Mouse (Mus musculus) hindbrain, embryonic 14.5 days (tissue): ENCODE data around the gene Vmn1r4. TPM values are rescaled to one million over a fixed set of nuclear protein-coding genes. Genes with fewer than 3 reads are reported as not detected.

Experiments
- ATAC-seq: fragments of 200-750 bp; cut with Nextera tagmentation; 2 replicates; pipeline ENCODE4 v1.8.0; 2017; ENCODE audit warnings: moderate number of reproducible peaks, mild to moderate bottlenecking, moderate TSS enrichment, moderate library complexity; ENCODE audit not compliant: low FRiP score
- DNase-seq: peaks from one replicate; pipeline ENCODE4 v3.0.0-alpha.2; 2015; ENCODE audit warnings: low spot score
- H3K27ac ChIP-seq: fragments of 300-500 bp; sonication (generic); 2 replicates; pipeline ENCODE4 v1.5.1; 2014; ENCODE audit warnings: mild to moderate bottlenecking, moderate library complexity
- H3K27me3 ChIP-seq: fragments of 300-500 bp; sonication (generic); 2 replicates; pipeline ENCODE4 v1.6.1; 2014; ENCODE audit warnings: mild to moderate bottlenecking, low read length, mixed read lengths; ENCODE audit not compliant: control insufficient read depth, insufficient read depth
- H3K36me3 ChIP-seq: fragments of 300-500 bp; sonication (generic); replicated peaks from 2 replicates; pipeline ENCODE4 v1.6.1; 2014; ENCODE audit not compliant: control insufficient read depth, insufficient read depth
- H3K4me1 ChIP-seq: fragments of 300-500 bp; sonication (generic); replicated peaks from 2 replicates; pipeline ENCODE4 v1.6.1; 2014; ENCODE audit warnings: antibody characterized with exemption, low read length, mixed read lengths; ENCODE audit not compliant: control insufficient read depth, insufficient read depth
- H3K4me2 ChIP-seq: fragments of 300-500 bp; sonication (generic); replicated peaks from 2 replicates; pipeline ENCODE4 v1.6.1; 2014; ENCODE audit warnings: mild to moderate bottlenecking, moderate library complexity
- H3K4me3 ChIP-seq: fragments of 300-500 bp; sonication (generic); replicated peaks from 2 replicates; pipeline ENCODE4 v1.5.1; 2014; ENCODE audit warnings: mild to moderate bottlenecking, low read length
- H3K9ac ChIP-seq: fragments of 300-500 bp; sonication (generic); 2 replicates; pipeline ENCODE4 v1.6.1; 2014
- H3K9me3 ChIP-seq: fragments of 300-500 bp; sonication (generic); 2 replicates; pipeline ENCODE4 v1.6.1; 2016; ENCODE audit warnings: low read length; ENCODE audit not compliant: control insufficient read depth
- WGBS: fragments of 180-500 bp; shearing (Covaris S2); extraction: QIAGEN DNeasy Blood & Tissue Kit; methylation state at CpG from one replicate; pipeline ENCODE4 v1.1.7; 2014; 5-methylcytosine and 5-hydroxymethylcytosine counted together
- polyA plus RNA-seq: library from polyadenylated mRNA; unstranded; fragments of >200 nt; fragmentation: Nextera tagmentation; extraction: Ambion mirVana; gene quantifications from 2 replicates; pipeline ENCODE4 v1.2.1, GENCODE M21; 2014

Vmn1r4 gene
- 0.62 and 0.72 TPM in 2 replicates for polyA plus RNA-seq

- peak; percentile 97 for DNase-seq
- peak within 1 kb of the TSS; percentile 71 for H3K4me2 ChIP-seq
- H3K9me3 ChIP-seq = no peaks in the 10 kb centered on the region
- ATAC-seq = peak; percentile 99
- 3% methylated on average over 64 of the region's 64 CpGs for WGBS
- peaks cover 18% of the 10 kb centered on the region for H3K4me1 ChIP-seq
- peak within 1 kb of the TSS; percentile 66 for H3K4me3 ChIP-seq
- no peaks in the 10 kb centered on the region for H3K27me3 ChIP-seq
- H3K36me3 ChIP-seq = no peaks in the 10 kb centered on the region
- H3K27ac ChIP-seq = peak within 1 kb of the TSS; percentile 85
- H3K9ac ChIP-seq = peak within 1 kb of the TSS; percentile 79
These were observed at the start of gene Vmn1r4, which contains the start of gene Nt5c3 for GRCm38 (mm10) chr6:56923726-56924707. Gene Vmn1r4, plus strand, starts transcription at chr6:56924015. Gene Nt5c3, minus strand, starts transcription at chr6:56923932.

- DNase-seq = no peak
- no peaks in the 10 kb centered on the region for H3K27me3 ChIP-seq
- WGBS = 95% methylated on average over 4 of the region's 4 CpGs
- no peaks in the 10 kb centered on the region for H3K4me1 ChIP-seq
- H3K4me2 ChIP-seq = no peak overlapping the region
- no peaks in the 10 kb centered on the region for H3K9me3 ChIP-seq
- no peak overlapping the region for H3K9ac ChIP-seq
- no peak overlapping the region for H3K27ac ChIP-seq
- peaks cover 27% of the 10 kb centered on the region; the same call in 1 of the 2 replicates for H3K36me3 ChIP-seq
- ATAC-seq = no peak
- no peak overlapping the region for H3K4me3 ChIP-seq
These were observed 46.9 kb upstream of the Vmn1r4 start for GRCm38 (mm10) chr6:56876870-56877269.

- H3K4me2 ChIP-seq = no peak overlapping the region
- no peak overlapping the region for H3K27ac ChIP-seq
- H3K9me3 ChIP-seq = no peaks in the 10 kb centered on the region
- H3K9ac ChIP-seq = no peak overlapping the region
- 94% methylated on average over 8 of the region's 8 CpGs for WGBS
- H3K4me1 ChIP-seq = no peaks in the 10 kb centered on the region
- ATAC-seq (no peak), DNase-seq (no peak)
- H3K36me3 ChIP-seq = peaks cover 36% of the 10 kb centered on the region
- H3K27me3 ChIP-seq = no peaks in the 10 kb centered on the region
- H3K4me3 ChIP-seq = no peak overlapping the region
These were observed 45.8 kb upstream of the Vmn1r4 start for GRCm38 (mm10) chr6:56877985-56878384.

- ATAC-seq (no peak), DNase-seq (no peak)
- 78% methylated on average over 1 of the region's 1 CpGs for whole genome bisulfite sequencing
These were observed 44.4 kb upstream of the Vmn1r4 start for GRCm38 (mm10) chr6:56879352-56879955.

GRCm38 (mm10) chr6:56888561-56888960 lies 35.3 kb upstream of the Vmn1r4 start:
- WGBS = 93% methylated on average over 6 of the region's 6 CpGs
- no peak for ATAC-seq
- H3K27ac ChIP-seq = no peak overlapping the region
- H3K4me3 ChIP-seq = no peak overlapping the region
- no peaks in the 10 kb centered on the region for H3K4me1 ChIP-seq
- no peaks in the 10 kb centered on the region for H3K27me3 ChIP-seq
- no peak overlapping the region for H3K4me2 ChIP-seq
- H3K36me3 ChIP-seq = peaks cover 68% of the 10 kb centered on the region
- no peak for DNase-seq
- H3K9ac ChIP-seq = no peak overlapping the region
- H3K9me3 ChIP-seq = no peaks in the 10 kb centered on the region

More at GRCm38 (mm10) chr6:56879352-56879955, 44.4 kb upstream of the Vmn1r4 start:
- Histone ChIP-seq H3K36me3 (peaks cover 50% of the 10 kb centered on the region), H3K9me3 (no peaks in the 10 kb centered on the region), H3K4me1 (no peaks in the 10 kb centered on the region), H3K4me2 (no peak overlapping the region), H3K9ac (no peak overlapping the region), H3K27me3 (no peaks in the 10 kb centered on the region), H3K27ac (no peak overlapping the region), H3K4me3 (no peak overlapping the region)

- Histone ChIP-seq H3K9ac (no peak overlapping the region), H3K27me3 (no peaks in the 10 kb centered on the region), H3K36me3 (peaks cover 52% of the 10 kb centered on the region), H3K9me3 (no peaks in the 10 kb centered on the region), H3K4me2 (no peak overlapping the region), H3K27ac (no peak overlapping the region), H3K4me3 (no peak overlapping the region), H3K4me1 (no peaks in the 10 kb centered on the region)
- DNase-seq (no peak), ATAC-seq (no peak)
- 87% methylated on average over 2 of the region's 2 CpGs for WGBS
These were observed 33.1 kb upstream of the Vmn1r4 start for GRCm38 (mm10) chr6:56890762-56891161.

GRCm38 (mm10) chr6:56899601-56900000 lies 24.2 kb upstream of the Vmn1r4 start:
- 0 out of 2 replicates have a peak, but pooled peaks cover 19% of the 10 kb centered on the region for H3K4me1 ChIP-seq
- H3K4me2 ChIP-seq = no peak overlapping the region
- no peaks in the 10 kb centered on the region for H3K9me3 ChIP-seq
- no peaks in the 10 kb centered on the region for H3K27me3 ChIP-seq
- no peaks in the 10 kb centered on the region for H3K36me3 ChIP-seq
- no peak overlapping the region for H3K9ac ChIP-seq
- no peak for ATAC-seq
- DNase-seq = no peak
- 93% methylated on average over 3 of the region's 3 CpGs for WGBS
- H3K27ac ChIP-seq = no peak overlapping the region
- no peak overlapping the region for H3K4me3 ChIP-seq

GRCm38 (mm10) chr6:56901336-56901735 lies 22.5 kb upstream of the Vmn1r4 start:
- no peak overlapping the region for H3K4me2 ChIP-seq
- WGBS = 58% methylated on average over 3 of the region's 3 CpGs
- H3K9ac ChIP-seq = no peak overlapping the region
- no peaks in the 10 kb centered on the region for H3K27me3 ChIP-seq
- no peaks in the 10 kb centered on the region for H3K9me3 ChIP-seq
- ATAC-seq = no peak
- H3K27ac ChIP-seq = no peak overlapping the region
- H3K36me3 ChIP-seq = no peaks in the 10 kb centered on the region
- H3K4me3 ChIP-seq = no peak overlapping the region
- peaks cover 27% of the 10 kb centered on the region; the same call in 1 of the 2 replicates for H3K4me1 ChIP-seq
- no peak for DNase-seq

- no peak for ATAC-seq
- no peak for DNase-seq
These were observed 21.9 kb upstream of the Vmn1r4 start for GRCm38 (mm10) chr6:56901824-56902386.

More at GRCm38 (mm10) chr6:56901824-56902386, 21.9 kb upstream of the Vmn1r4 start:
- Histone ChIP-seq H3K9ac (no peak overlapping the region), H3K9me3 (no peaks in the 10 kb centered on the region), H3K4me1 (peaks cover 27% of the 10 kb centered on the region; the same call in 1 of the 2 replicates), H3K36me3 (no peaks in the 10 kb centered on the region), H3K27me3 (no peaks in the 10 kb centered on the region), H3K4me3 (no peak overlapping the region), H3K27ac (no peak overlapping the region), H3K4me2 (peak overlapping the region; percentile 9; the same call in 1 of the 2 replicates)
- WGBS = 31% methylated on average over 12 of the region's 12 CpGs
